Mouse (Mus musculus) intestine, postnatal 0 days (tissue): ENCODE data around the gene Zfp423. TPM values are rescaled to one million over a fixed set of nuclear protein-coding genes. Genes with fewer than 3 reads are reported as not detected.

Source experiments
- ATAC-seq: fragments of 200-750 bp; cut with Nextera tagmentation; 2 replicates; pipeline ENCODE4 v1.8.0; 2017; ENCODE audit warnings: mild to moderate bottlenecking, moderate TSS enrichment, moderate library complexity
- H3K27ac ChIP-seq: fragments of 300-500 bp; sonication (generic); 2 replicates; pipeline ENCODE4 v1.5.1; 2014; ENCODE audit warnings: mild to moderate bottlenecking, low read depth, low read length, moderate library complexity
- H3K27me3 ChIP-seq: fragments of 300-500 bp; sonication (generic); replicated peaks from 2 replicates; pipeline ENCODE4 v1.6.1; 2014; ENCODE audit warnings: low read length, mixed read lengths; ENCODE audit not compliant: control insufficient read depth, insufficient read depth
- H3K36me3 ChIP-seq: fragments of 300-500 bp; sonication (generic); 2 replicates; pipeline ENCODE4 v1.6.1; 2014; ENCODE audit warnings: mild to moderate bottlenecking, moderate library complexity; ENCODE audit not compliant: control insufficient read depth, insufficient read depth
- H3K4me1 ChIP-seq: fragments of 300-500 bp; sonication (generic); replicated peaks from 2 replicates; pipeline ENCODE4 v1.6.1; 2014; ENCODE audit warnings: antibody characterized with exemption, low read length, mixed read lengths; ENCODE audit not compliant: control insufficient read depth, insufficient read depth
- H3K4me2 ChIP-seq: fragments of 300-500 bp; sonication (generic); replicated peaks from 2 replicates; pipeline ENCODE4 v1.6.1; 2014; ENCODE audit warnings: low read depth, mild to moderate bottlenecking, moderate library complexity
- H3K4me3 ChIP-seq: fragments of 300-500 bp; sonication (generic); 2 replicates; pipeline ENCODE4 v1.5.1; 2014; ENCODE audit warnings: low read depth, low read length
- H3K9ac ChIP-seq: fragments of 300-500 bp; sonication (generic); 2 replicates; pipeline ENCODE4 v1.6.1; 2014; ENCODE audit warnings: mild to moderate bottlenecking, low read depth, low read length
- H3K9me3 ChIP-seq: fragments of 300-500 bp; sonication (generic); 2 replicates; pipeline ENCODE4 v1.6.1; 2016; ENCODE audit warnings: mixed run types; ENCODE audit not compliant: control insufficient read depth
- CTCF ChIP-seq: sonication (generic); IDR thresholded peaks from 2 replicates; pipeline ENCODE4 v1.5.1; 2016; ENCODE audit warnings: low read depth, mild to moderate bottlenecking, control low read depth, antibody characterized with exemption, moderate library complexity
- WGBS: fragments of 180-500 bp; shearing (Covaris S2); extraction: QIAGEN DNeasy Blood & Tissue Kit; methylation state at CpG from one replicate; pipeline ENCODE4 v1.1.7; 2014; 5-methylcytosine and 5-hydroxymethylcytosine counted together
- polyA plus RNA-seq: library from polyadenylated mRNA; unstranded; fragments of >200 nt; fragmentation: Nextera tagmentation; extraction: Ambion mirVana; gene quantifications from 2 replicates; pipeline ENCODE4 v1.2.1, GENCODE M21; 2015

Zfp423 gene
- polyA plus RNA-seq, 1 experiment from 2014 or later = 1.6 TPM

- H3K36me3 ChIP-seq = no peaks in the 10 kb centered on the region
These were observed 240.1 kb downstream of the Zfp423 start for GRCm38 (mm10) chr8:87719137-87719815.

DNA sequence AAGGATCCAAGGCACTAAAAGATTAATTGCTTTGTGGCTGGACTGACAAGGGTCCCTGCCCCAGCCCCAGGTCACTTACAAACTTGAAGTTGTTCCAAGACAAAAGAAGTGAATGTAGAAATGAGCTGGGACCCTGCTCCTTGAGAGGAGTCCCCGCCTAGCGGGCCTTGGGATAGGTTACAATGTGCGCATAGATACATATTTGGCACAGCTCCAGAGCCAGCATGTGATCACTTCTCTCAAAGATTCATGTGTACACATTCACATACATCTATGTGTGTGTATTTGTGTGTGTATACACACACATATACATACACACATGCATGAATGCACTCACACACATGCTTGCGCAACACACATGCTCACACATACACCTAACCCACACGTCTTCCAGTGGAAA is 241.9 kb downstream of the Zfp423 start:
- Histone ChIP-seq H3K36me3 (no peaks in the 10 kb centered on the region), H3K9ac (no peak overlapping the region), H3K27me3 (no peaks in the 10 kb centered on the region), H3K4me2 (no peak overlapping the region), H3K27ac (no peak overlapping the region), H3K4me1 (no peaks in the 10 kb centered on the region), H3K4me3 (no peak overlapping the region), H3K9me3 (no peaks in the 10 kb centered on the region)
- no peak for TF ChIP-seq CTCF
- 70% methylated on average over 5 of the region's 5 CpGs for WGBS
- no peak for ATAC-seq

More at GRCm38 (mm10) chr8:87719137-87719815, 240.1 kb downstream of the Zfp423 start:
- Histone ChIP-seq H3K9me3 (no peaks in the 10 kb centered on the region), H3K9ac (no peak overlapping the region), H3K27me3 (no peaks in the 10 kb centered on the region), H3K4me1 (no peaks in the 10 kb centered on the region), H3K4me3 (no peak overlapping the region), H3K27ac (no peak overlapping the region), H3K4me2 (no peak overlapping the region)
- ATAC-seq = no peak
- 73% methylated on average over 27 of the region's 27 CpGs for WGBS
- TF ChIP-seq CTCF = no peak

- H3K9me3 ChIP-seq = no peaks in the 10 kb centered on the region
- TF ChIP-seq CTCF = no peak
- 48% methylated on average over 9 of the region's 9 CpGs for WGBS
- H3K27me3 ChIP-seq = no peaks in the 10 kb centered on the region
- H3K4me2 ChIP-seq = no peak overlapping the region
- no peak overlapping the region for H3K9ac ChIP-seq
- no peaks in the 10 kb centered on the region for H3K36me3 ChIP-seq
- ATAC-seq = 0 out of 2 replicates have a peak, but pooled peaks have one; percentile 16
- H3K4me1 ChIP-seq = no peaks in the 10 kb centered on the region
- H3K4me3 ChIP-seq = no peak overlapping the region
- H3K27ac ChIP-seq = no peak overlapping the region
These were observed 242.6 kb downstream of the Zfp423 start for GRCm38 (mm10) chr8:87716726-87717248.

GRCm38 (mm10) chr8:87715731-87716682 is 243.4 kb downstream of the Zfp423 start:
- Histone ChIP-seq H3K9ac (no peak overlapping the region), H3K9me3 (no peaks in the 10 kb centered on the region), H3K27ac (no peak overlapping the region), H3K36me3 (no peaks in the 10 kb centered on the region), H3K27me3 (no peaks in the 10 kb centered on the region), H3K4me1 (no peaks in the 10 kb centered on the region), H3K4me2 (peak overlapping the region; percentile 24), H3K4me3 (no peak overlapping the region)
- TF ChIP-seq CTCF = peak; percentile 85
- no peak for ATAC-seq
- WGBS = 20% methylated on average over 24 of the region's 24 CpGs

- Histone ChIP-seq H3K9me3 (no peaks in the 10 kb centered on the region), H3K27me3 (no peaks in the 10 kb centered on the region), H3K4me3 (no peak overlapping the region), H3K27ac (no peak overlapping the region), H3K4me1 (no peaks in the 10 kb centered on the region), H3K9ac (no peak overlapping the region), H3K36me3 (no peaks in the 10 kb centered on the region), H3K4me2 (no peak overlapping the region)
- ATAC-seq = no peak
- TF ChIP-seq CTCF = no peak
- 90% methylated on average over 3 of the region's 3 CpGs for WGBS
These were observed 245.4 kb downstream of the Zfp423 start for GRCm38 (mm10) chr8:87713946-87714345.

GRCm38 (mm10) chr8:87711955-87712354 is 247.4 kb downstream of the Zfp423 start:
- no peaks in the 10 kb centered on the region for H3K9me3 ChIP-seq
- H3K27ac ChIP-seq = no peak overlapping the region
- no peak overlapping the region for H3K4me2 ChIP-seq
- no peak for ATAC-seq
- 0 out of 2 replicates have a peak, but pooled peaks cover 5% of the 10 kb centered on the region for H3K27me3 ChIP-seq
- TF ChIP-seq CTCF = no peak
- H3K9ac ChIP-seq = no peak overlapping the region
- H3K36me3 ChIP-seq = no peaks in the 10 kb centered on the region
- no peaks in the 10 kb centered on the region for H3K4me1 ChIP-seq
- 80% methylated on average over 6 of the region's 6 CpGs for WGBS
- H3K4me3 ChIP-seq = no peak overlapping the region
